Mouse (Mus musculus) central nervous system, embryonic 14 days (tissue): ENCODE data around the gene Crtap. TPM values are rescaled to one million over a fixed set of nuclear protein-coding genes. Genes with fewer than 3 reads are reported as not detected.

Experiments used
- polyA plus RNA-seq: library from polyadenylated mRNA; depleted of rRNA; stranded (reverse); fragments of >200 nt; gene quantifications from 2 replicates; pipeline ENCODE4 v1.2.3, GENCODE M21; 2012; rRNA removed

Crtap gene
- 39.0 and 84.5 TPM in 2 replicates for polyA plus RNA-seq

GRCm38 (mm10) chr9:114389905-114390748 is at the start of gene Crtap:
TSS of gene Crtap (minus strand) at chr9:114390675.

GRCm38 (mm10) chr9:114400949-114401684 is 10.6 kb upstream of the Crtap start, which contains the start of the genes Glb1 and Tmppe:
TSS of gene Glb1 (plus strand) at chr9:114401076.
TSS of gene Tmppe (plus strand) at chr9:114401105.

GRCm38 (mm10) chr9:114329855-114330254 is 60.6 kb downstream of the Crtap start, which contains the start of gene Bcl2a1c:
TSS of gene Bcl2a1c (plus strand) at chr9:114330135.

Other genes with a start within 250 kb of the Crtap start
- not detected in 2 replicates for gene Bcl2a1c, start 60.5 kb downstream of the Crtap start, polyA plus RNA-seq
- gene Glb1, start 10.4 kb upstream of the Crtap start, polyA plus RNA-seq, result 20.8 and 23.8 TPM in 2 replicates
- gene Tmppe, start 10.4 kb upstream of the Crtap start, polyA plus RNA-seq, result 2.8 and 3.6 TPM in 2 replicates
- gene Ccr4, start 114.2 kb upstream of the Crtap start, polyA plus RNA-seq, result 0.19 TPM in 1 of 2 replicates, not detected in the other
- 0.25 TPM in 1 of 2 replicates, not detected in the other for gene C130032M10Rik, start 125.0 kb upstream of the Crtap start, polyA plus RNA-seq
- 0.16 and 0.30 TPM in 2 replicates for gene Trim71, start 173.7 kb upstream of the Crtap start, polyA plus RNA-seq
- gene Cnot10, start 249.5 kb upstream of the Crtap start, polyA plus RNA-seq, result 73.7 and 78.1 TPM in 2 replicates